Mouse (Mus musculus) spleen, postnatal 36 days (tissue): ENCODE results near the gene Arhgap18.

Source experiments
- DNase-seq, 2 experiments: peaks; one replicate each; pipeline ENCODE4 v3.0.0; 2022; ENCODE audit warnings: low spot score in 2 of 2, mixed read lengths in 1 of 2

Gene Arhgap18

GRCm38 (mm10) chr10:26828412-26829137 is 75.4 kb downstream of the Arhgap18 start:
- DNase-seq: no peak

DNA sequence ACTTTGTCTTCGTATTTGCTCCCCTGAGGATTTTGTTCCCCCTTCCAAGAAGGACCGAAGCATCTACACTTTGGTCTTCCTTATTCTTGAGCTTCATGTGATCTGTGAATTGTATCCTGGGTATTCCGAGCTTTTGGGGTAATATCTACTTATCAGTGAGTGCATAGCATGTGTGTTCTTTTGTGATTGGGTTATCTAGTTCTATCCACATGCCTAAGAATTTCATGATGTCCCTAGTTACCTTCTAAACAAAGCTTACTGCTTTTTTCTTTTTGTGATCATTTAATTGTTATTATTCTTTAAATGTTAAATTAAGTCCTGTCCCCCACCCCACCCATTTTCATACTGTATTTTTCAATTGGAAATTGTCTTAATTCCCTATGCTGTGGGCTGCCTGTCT is 78.8 kb downstream of the Arhgap18 start:
- DNase-seq: no peak

DNA sequence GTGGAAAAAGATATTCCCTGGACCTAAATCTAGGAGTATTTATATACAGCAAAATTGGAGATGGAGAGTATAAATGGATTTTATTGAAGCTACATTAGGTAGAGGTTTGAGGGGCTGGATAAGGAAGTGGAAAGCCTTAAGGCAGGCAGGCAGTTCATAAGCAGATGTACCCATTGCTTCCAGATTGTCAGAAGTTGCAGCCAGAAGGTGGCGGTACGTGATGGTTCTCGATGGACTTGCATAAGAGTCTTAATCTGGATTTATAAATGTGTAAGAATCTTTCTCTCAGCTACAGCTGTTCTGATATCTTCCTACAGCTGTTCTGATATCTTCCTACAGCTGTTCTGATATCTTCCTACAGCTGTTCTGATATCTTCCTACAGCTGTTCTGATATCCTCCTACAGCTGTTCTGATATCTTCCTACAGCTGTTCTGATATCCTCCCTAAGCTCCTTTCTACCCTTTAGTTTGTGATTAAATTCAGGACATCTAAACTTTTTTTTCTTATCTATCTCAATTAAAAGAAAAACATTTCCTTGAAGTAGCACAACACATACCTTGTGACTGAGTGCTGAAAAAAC is 79.5 kb downstream of the Arhgap18 start:
- no peak for DNase-seq

DNA sequence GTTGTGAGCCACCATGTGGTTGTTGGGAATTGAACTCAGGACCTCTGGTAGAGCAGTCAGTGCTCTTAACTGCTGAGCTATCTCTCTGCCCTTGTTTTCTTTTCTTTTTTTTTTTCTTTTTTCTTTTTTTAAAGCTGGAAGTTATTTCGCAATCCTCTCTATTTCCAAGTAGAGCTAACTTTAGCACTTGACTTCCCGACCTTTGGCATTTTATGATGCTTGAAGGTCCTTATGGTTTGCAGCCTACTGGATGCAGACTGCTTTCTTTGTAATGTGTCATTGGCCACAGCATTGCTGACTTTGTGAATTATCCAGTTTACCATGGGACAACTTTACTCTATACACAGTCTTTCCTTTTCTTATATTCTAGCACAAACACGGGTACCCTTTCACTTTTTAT is 80.2 kb downstream of the Arhgap18 start:
- no peak for DNase-seq

DNA sequence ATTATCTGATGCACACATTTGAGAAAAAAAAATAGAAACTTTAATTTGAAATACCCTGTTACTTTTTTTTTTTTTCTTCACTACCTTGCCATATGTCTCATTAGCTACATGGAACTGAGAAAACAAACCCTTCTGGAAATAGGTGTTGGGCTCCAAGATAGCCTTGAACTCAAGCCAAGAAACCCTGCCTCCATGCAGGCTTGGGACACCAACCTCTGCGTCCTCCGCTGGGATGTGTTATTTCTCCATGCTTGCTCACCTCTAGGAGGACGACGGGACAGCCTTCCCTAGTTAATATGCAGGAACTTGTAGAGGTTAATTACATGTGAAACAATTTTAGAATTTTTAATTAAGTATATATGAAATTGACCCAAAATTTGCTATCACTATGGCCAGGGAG is 96.1 kb downstream of the Arhgap18 start:
- no peak for DNase-seq

DNA sequence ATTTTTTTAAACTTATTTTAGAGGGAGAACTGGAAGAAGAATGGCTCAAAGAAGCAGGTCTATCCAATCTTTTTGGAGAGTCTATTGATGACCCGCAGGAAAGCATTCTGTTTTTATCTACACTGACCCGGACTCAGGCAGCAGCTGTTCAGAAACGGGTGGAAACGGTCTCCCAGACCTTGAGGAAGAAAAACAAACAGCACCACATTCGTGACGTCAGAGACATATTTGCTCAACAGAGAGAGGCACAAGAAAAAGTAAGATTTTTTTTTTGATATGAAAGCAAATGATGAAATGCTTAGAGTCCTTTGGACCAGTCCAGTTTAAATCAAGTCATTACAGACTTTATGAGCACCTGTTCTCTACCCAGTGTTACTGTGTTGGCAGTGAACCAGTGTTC is 96.6 kb downstream of the Arhgap18 start:
- DNase-seq: no peak

DNA sequence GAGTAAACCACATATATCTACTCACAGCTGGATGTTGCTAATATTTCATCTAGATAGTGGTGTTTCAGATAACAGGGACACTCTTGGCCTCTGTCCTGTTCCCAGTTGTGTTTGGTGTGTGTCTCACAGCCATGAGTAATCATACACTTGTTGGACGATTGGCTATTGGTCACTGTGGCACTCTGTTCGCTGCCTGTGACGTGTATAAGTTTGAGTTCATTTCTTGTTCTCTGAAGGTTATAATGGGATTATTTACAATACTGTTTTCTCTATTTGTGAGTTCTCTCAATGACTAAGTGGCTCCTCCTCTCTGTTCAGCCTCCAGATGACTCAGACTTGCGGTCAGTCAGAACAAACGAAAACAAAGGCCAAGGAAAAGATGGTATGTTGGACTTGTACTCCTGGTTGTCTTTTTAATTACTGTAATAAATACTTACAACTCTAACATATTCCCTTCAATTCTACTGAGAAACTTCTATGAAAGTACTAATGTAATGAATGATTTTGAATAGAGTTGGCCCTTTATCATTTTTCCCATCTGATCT is 101.4 kb downstream of the Arhgap18 start:
- no peak for DNase-seq

DNA sequence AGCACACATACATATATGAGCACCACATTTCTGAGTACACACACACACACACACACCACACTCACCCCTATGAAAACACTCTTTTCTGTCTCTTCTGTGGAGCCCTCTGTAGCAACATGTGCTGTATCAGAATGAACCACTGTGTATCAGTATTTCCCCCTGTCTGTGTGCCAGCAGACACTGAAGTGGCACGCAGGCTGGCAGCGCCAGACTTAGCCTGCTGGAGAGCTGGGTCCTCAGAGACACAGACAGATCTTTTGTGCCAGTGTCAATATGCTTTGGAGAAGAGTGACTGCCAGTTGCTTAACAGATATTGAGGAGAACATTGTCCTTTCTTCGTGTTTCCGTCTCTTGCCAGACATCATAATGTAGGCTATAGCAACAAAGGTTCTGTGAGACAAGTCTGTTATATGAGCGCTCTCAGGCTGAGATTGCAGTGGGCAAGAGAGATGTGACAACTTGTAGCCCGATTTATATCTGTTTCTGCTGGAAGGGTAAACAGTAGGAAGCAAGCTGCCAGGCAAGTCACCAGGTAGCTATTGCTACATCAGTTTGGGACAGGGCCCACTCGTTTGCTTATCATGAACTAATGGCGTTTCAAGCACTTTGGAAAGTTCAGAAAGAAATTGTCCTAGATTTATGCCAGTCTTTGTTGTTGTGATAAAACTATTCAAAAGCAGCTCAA is 102.8 kb downstream of the Arhgap18 start:
- DNase-seq: no peak

DNA sequence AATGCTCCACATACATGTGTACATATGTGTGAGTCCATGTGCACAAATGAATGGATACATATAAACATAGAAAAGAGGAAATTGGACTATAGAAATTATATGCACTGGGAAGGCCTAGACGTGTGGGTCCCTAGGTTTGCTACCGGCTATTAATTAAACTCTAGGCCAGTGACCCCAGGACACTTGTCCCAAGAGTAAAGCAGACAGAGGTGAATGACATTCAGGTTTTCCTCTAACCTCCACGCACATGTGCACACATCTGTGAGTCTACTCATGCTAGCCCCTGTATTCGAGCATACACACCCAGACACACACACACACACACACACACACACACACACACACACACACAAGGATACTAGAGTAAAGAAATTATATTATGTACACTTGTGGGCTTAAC is 104.4 kb downstream of the Arhgap18 start:
- no peak for DNase-seq

- no peak for DNase-seq
Observed at GRCm38 (mm10) chr10:26858537-26858936, 105.3 kb downstream of the Arhgap18 start.

DNA sequence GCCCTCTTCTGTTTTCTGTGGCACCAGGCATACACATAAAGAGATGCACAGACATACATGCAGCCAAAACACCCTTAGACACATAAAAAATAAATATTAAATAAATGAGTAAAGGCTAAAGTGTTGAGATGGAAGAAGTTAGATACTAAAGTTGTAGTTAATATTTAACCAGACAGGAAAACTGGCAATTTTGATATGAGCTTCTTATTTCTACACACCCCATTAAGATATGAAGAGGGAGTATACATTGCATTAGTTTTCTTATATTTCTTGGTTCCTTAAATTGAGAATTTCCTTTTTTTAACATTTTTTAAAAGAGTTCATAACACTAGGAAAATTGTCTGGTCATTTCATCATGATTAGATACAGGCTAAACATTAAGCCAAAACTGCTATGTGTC is 108.0 kb downstream of the Arhgap18 start:
- no peak for DNase-seq

- DNase-seq: no peak
Observed at GRCm38 (mm10) chr10:26862207-26862606, 109.0 kb downstream of the Arhgap18 start.

DNA sequence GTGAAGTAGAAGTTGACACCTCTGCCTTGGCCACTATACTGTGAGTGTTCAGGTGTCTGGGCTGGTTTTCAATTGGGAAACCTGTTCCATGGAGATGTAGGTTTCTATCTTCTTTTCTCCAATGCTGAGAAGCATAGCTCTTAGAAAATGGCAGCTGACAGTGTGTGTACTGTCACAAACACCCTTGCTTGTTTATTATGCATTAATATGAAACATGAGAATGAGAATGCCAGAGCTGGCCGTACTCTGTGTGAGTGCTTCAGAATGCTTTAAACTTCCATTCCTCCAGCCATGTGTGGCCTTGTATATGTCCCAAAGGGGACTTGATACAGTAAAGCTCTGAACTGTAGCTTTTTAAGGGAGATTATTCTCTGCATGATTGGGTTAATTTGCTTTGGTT is 110.8 kb downstream of the Arhgap18 start:
- no peak for DNase-seq

- no peak for DNase-seq
Observed at GRCm38 (mm10) chr10:26870802-26871201, 117.6 kb downstream of the Arhgap18 start.

DNA sequence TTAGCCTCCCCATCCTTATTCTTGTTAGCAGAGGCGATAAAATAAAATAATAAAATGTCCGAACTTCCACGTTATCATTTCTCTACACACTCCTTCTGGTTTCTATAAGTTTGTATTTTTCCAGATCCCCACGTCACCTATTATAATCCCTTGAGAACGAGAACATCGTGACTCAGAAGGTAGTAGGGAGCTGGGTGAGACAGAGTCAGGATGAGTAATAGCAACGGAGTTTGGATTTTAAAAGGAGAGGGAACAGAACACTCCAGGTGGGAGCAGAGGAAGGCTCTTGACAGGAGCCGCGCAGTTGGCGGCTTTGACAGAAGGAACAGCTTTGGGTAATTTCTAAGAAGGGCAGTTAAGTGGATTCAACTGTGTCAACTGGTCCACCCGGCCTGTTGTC is 124.1 kb downstream of the Arhgap18 start:
- no peak for DNase-seq

DNA sequence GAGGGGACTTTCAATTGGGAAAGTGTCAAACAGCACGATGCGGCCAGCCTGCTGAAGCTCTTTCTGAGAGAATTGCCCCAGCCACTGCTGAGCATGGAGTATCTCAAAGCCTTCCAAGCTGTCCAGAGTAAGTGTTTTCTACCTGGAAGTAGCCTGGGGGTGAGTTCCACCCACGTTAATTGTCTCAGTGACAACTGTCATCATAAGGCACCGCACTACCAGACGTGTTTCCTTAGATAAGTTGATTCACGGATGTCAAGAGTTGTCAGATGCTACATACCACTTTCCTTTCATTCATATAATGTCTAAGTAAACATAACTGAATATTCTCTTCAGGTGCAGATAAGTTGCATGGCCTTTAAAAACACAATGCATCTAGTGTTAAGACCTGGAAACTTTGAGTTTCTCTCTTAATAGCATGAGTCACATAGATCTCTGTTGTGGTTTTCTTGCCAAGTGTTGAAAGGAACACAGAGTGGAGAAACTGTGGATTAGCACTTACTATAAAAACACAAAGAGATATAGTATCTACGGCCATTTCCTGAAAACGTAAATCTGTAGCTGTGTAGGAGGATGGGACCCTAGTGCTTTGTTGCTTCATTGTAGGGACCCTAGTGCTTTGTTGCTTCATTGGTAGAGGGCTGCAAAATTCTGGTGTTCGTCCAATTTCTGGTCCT is 125.8 kb downstream of the Arhgap18 start:
- DNase-seq: no peak

- DNase-seq: no peak
Observed at GRCm38 (mm10) chr10:26884949-26885348, 131.7 kb downstream of the Arhgap18 start.

- no peak for DNase-seq
Observed at GRCm38 (mm10) chr10:26889226-26889625, 136.0 kb downstream of the Arhgap18 start.

GRCm38 (mm10) chr10:26889754-26890153 is 136.5 kb downstream of the Arhgap18 start:
- DNase-seq: no peak

DNA sequence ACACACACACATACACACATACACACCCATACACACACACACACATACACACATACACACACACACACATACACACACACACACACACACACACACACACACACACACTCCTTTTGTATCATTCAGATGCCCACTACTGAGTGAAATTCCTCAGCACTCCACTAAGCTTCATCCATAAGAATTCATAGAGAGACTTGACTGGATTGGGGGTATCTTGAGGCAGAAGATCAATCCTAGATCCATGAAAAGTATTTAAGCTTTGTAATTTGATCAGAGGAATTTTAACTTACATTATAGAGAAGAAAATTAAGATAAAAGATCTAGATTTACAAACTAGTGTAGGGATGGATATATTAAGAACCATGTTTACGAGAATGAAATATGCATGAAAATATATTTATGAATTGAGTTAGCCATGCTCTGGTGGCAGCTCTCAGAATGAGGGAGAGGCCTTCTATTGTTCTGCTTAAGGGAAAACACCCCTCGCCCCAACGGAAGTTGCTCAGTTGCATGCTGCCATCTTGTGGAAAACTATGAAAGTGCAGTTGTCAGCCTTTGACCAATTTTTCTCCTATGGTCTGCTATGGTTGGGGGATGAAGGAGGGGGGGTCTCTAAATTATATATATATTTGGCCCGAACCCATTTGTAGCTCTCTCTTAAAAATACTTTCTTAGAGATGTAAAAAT is 137.2 kb downstream of the Arhgap18 start:
- peak; percentile 41 to 48 for DNase-seq

DNA sequence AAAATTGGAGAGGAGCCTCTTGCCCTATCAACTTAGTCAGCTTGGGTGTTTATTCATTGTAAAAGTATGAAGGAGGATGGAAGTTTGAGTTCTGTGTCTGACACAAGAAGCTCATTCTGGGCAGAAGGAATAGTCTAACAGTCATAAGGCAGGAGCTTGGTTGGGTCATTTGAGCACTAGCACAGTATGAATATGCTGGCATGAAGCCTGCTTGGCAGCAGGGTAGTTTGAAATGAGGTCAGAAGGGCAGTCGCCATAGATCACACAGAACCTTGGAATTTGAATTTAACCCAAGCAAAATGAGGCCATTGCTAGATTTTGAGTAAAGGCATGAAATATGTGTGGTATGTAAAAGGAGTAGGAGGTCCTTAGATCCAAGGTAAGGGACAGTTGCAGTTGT is 139.9 kb downstream of the Arhgap18 start:
- no peak for DNase-seq

- DNase-seq: no peak
Observed at GRCm38 (mm10) chr10:26895726-26896125, 142.5 kb downstream of the Arhgap18 start.
